Mouse (Mus musculus): Measurements from ENCODE around the gene Phtf2. TPM values are rescaled to one million over a fixed set of nuclear protein-coding genes. Genes with fewer than 3 reads are reported as not detected.
"Not testable (repeated sequence)": the region's sequence is repeated elsewhere in the genome, so short reads cannot be mapped to it uniquely, and the experiment has no call there.

The Phtf2 gene
- polyA plus RNA-seq, 1 experiment from 2014 or later: 23.2 TPM

DNA sequence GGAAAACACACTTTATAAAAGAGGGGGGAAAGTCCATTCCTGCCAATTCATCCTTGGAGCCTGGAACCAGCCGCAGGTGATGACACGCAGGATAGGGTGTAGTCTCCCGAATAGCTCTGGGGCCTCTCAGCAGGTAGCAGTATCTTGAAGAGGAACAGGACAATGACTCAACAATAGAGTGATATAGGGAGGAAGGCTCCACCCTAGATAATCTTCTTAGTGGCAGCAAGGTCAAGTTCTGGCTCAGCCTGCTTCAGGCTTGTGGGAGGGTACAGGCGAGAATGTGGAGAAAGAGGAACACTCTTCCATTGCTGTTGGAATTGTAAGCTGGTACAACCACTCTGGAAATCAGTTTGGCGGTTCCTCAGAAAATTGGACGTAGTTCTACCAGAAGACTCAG, 171.1 kb downstream of the Phtf2 start:
- H3K4me2 ChIP-seq (replicated peaks); ATAC-seq; H3K4me1 ChIP-seq (replicated peaks); H3K4me3 ChIP-seq (replicated peaks); H3K9ac ChIP-seq (replicated peaks); H3K36me3 ChIP-seq; H3K9me3 ChIP-seq; H3K27ac ChIP-seq; H3K27me3 ChIP-seq: not testable (repeated sequence)
- 88% methylated on average over 6 of the region's 6 CpGs for WGBS

Other genes with a start within 250 kb of the Phtf2 start
- gene Tmem60, start 67 bp upstream of the Phtf2 start, polyA plus RNA-seq (2015; fragmentation: Nextera tagmentation; extraction: Ambion mirVana): 68.9 and 71.4 TPM in 2 replicates
- gene Rsbn1l, start 74.3 kb upstream of the Phtf2 start, polyA plus RNA-seq (2015; fragmentation: Nextera tagmentation; extraction: Ambion mirVana): 5.7 and 6.4 TPM in 2 replicates
- 29.1 TPM in 2 replicates for gene Ptpn12, start 173.8 kb upstream of the Phtf2 start, polyA plus RNA-seq (2015; fragmentation: Nextera tagmentation; extraction: Ambion mirVana)

All from midbrain, embryonic 13.5 days (tissue).